Mouse (Mus musculus): ENCODE measurements around the gene Gm14288.
"Not testable (repeated sequence)": the region's sequence is repeated elsewhere in the genome, so short reads cannot be mapped to it uniquely, and the experiment has no call there.

Gene Gm14288

DNA sequence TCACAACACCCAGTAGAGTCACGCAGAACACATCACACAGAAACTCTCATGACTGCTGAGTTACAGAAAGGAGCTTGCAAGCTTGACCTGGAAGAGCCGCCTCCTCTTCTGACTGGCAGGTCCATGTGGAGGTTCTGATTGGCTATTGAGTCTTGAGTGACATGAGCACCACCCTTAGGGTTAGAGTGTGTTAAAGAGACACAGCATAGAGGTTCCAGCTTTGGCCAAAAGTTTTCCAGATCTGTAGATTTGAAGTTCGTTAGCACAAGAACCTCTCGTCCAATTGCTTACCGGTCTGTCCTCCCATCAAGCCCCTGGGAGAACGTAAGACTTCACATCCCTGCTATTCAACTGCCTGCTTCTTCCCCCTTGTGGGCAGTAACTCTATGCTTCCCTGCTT is at the start of gene Gm14288:
TSS of gene Gm14288 (minus strand) at position 101 of the 400 bp plus-strand sequence.
- DNase-seq (ENCODE audit: low spot score), result not testable (repeated sequence)

DNA sequence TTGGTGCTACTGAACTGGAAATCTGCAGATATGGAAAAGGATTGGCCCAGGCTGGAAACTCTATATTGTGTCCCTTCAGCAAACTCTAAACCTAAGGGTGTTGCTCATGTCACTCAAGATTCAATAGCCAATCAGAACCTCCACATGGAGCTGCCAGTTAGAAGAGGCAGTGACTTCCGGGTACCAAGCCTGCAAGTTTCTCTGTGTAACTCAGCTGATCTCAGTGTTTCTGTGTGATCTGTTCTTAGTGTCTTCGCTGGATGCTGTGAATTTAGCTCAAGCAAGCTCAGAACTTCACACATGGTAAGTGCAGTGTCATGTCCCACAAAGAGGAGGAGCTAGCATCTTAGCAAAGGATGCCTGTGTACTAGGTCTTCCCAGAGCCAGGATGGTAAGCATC is 59.7 kb downstream of the Gm14288 start, which contains the start of gene Gm2007:
TSS of gene Gm2007 (plus strand) at position 301 of the 400 bp plus-strand sequence.
- DNase-seq (ENCODE audit: low spot score), result not testable (repeated sequence)

Data from urinary bladder, postnatal 14 days (tissue).